Comparison of ENCODE assay signal across 8 mouse cellular contexts in the genomic region with DNA sequence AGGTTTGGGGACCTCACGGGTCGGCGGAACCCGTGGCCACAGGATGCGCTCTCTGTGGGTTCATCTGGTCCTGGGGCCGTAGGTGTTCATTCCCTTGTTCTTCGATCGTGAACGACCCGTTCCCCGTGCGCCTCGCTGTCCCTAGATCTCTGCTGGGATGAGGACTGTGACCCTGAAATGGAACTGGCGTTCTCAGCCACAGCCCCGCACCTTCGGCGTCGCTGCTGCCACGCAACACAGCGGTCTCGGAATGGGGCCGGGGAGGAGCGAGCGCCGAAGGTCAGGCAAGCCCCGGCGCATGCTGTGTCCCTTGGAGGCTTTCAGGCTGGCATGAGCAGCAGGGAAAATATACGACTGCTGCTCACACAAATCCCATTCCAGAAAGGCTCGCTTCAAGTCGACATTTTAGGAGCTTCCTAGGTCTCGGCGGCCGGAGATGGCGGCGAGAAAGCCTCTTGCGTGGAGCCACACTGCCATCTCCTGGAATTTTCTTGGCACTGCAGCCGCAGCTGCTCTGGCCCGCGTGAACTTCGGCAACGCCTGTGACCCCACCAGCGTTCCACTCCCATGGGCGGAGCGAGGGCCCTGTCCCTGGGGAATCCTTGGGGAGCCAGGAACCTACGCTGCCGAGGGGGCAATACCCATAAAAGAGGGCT. TPM values are rescaled to one million over a fixed set of nuclear protein-coding genes. Genes with fewer than 3 reads are reported as not detected.
DNase-seq lines count a peak whose midpoint lies in the region; ATAC-seq and TF ChIP-seq lines count a peak whose summit lies in the region.

Gene Hoxa7, minus strand, starts transcription at position 518 of the 656 bp plus-strand sequence.

- peak; percentile 73 for DNase-seq in heart, postnatal 0 days (ENCODE audit: low spot score)
- DNase-seq in kidney, postnatal 4 days, result peak; percentile 97
- DNase-seq in neural tube, embryonic 11.5 days (ENCODE audit: low spot score), result peak; percentile 93

- peaks cover 100% of the 10 kb centered on the region for H3K27me3 ChIP-seq in E14TG2a.4 (ENCODE audit: insufficient read depth, low read length)
- peaks cover 100% of the 10 kb centered on the region for H3K27me3 ChIP-seq in forebrain, embryonic 13.5 days
- peaks cover 100% of the 10 kb centered on the region for H3K27me3 ChIP-seq in heart, postnatal 0 days (ENCODE audit: control insufficient read depth, insufficient read depth, low read length)
- peaks cover 100% of the 10 kb centered on the region for H3K27me3 ChIP-seq in liver, embryonic 15.5 days
- 0 out of 2 replicates have a peak, but pooled peaks cover 12% of the 10 kb centered on the region for H3K27me3 ChIP-seq in neural tube, embryonic 11.5 days (ENCODE audit: control insufficient read depth, insufficient read depth, low read length)
- peaks cover 90% of the 10 kb centered on the region for H3K27me3 ChIP-seq in stomach, embryonic 16.5 days (ENCODE audit: control insufficient read depth, insufficient read depth, low read length)

- peak; percentile 68 for ATAC-seq in cerebellum, adult (ENCODE audit: insufficient number of reproducible peaks, low FRiP score, low TSS enrichment)
- peak; percentile 61 for ATAC-seq in forebrain, embryonic 13.5 days
- ATAC-seq in heart, postnatal 0 days (ENCODE audit: insufficient read depth, low read depth), result peak; percentile 73
- no peak for ATAC-seq in liver, embryonic 15.5 days (ENCODE audit: insufficient read depth)
- ATAC-seq in neural tube, embryonic 11.5 days (ENCODE audit: insufficient read depth, low FRiP score, low TSS enrichment), result peak; percentile 48
- ATAC-seq in stomach, embryonic 16.5 days (ENCODE audit: insufficient read depth, low FRiP score), result peak; percentile 60; the same call in 1 of the 2 replicates

- no peaks in the 10 kb centered on the region for H3K9me3 ChIP-seq in E14TG2a.4 (ENCODE audit: low read length)
- H3K9me3 ChIP-seq in forebrain, embryonic 13.5 days (replicated peaks), result no peaks in the 10 kb centered on the region
- H3K9me3 ChIP-seq in heart, postnatal 0 days (replicated peaks; ENCODE audit: control insufficient read depth, low read length), result no peaks in the 10 kb centered on the region
- H3K9me3 ChIP-seq in liver, embryonic 15.5 days (replicated peaks), result no peaks in the 10 kb centered on the region
- H3K9me3 ChIP-seq in neural tube, embryonic 11.5 days (ENCODE audit: control insufficient read depth, low read length), result no peaks in the 10 kb centered on the region
- no peaks in the 10 kb centered on the region for H3K9me3 ChIP-seq in stomach, embryonic 16.5 days (replicated peaks; ENCODE audit: control insufficient read depth, low read length)

- WGBS in forebrain, embryonic 13.5 days, result under 1% methylated on average over 46 of the region's 46 CpGs
- WGBS in heart, postnatal 0 days, result 1% methylated on average over 46 of the region's 46 CpGs
- under 1% methylated on average over 46 of the region's 46 CpGs for WGBS in liver, embryonic 15.5 days (ENCODE audit: insufficient replicate concordance)
- WGBS in neural tube, embryonic 11.5 days, result under 1% methylated on average over 46 of the region's 46 CpGs
- WGBS in stomach, embryonic 16.5 days, result 1% methylated on average over 46 of the region's 46 CpGs

- H3K4me1 ChIP-seq in E14TG2a.4 (replicated peaks; ENCODE audit: low read depth, low read length), result peaks cover 51% of the 10 kb centered on the region
- peaks cover 17% of the 10 kb centered on the region for H3K4me1 ChIP-seq in forebrain, embryonic 13.5 days
- H3K4me1 ChIP-seq in heart, postnatal 0 days (ENCODE audit: control insufficient read depth, insufficient read depth), result no peaks in the 10 kb centered on the region
- H3K4me1 ChIP-seq in liver, embryonic 15.5 days (replicated peaks), result peaks cover 19% of the 10 kb centered on the region; the same call in 1 of the 2 replicates
- peaks cover 15% of the 10 kb centered on the region for H3K4me1 ChIP-seq in neural tube, embryonic 11.5 days (ENCODE audit: control insufficient read depth, insufficient read depth, low read length)
- peaks cover 8% of the 10 kb centered on the region; the same call in 1 of the 2 replicates for H3K4me1 ChIP-seq in stomach, embryonic 16.5 days (ENCODE audit: control insufficient read depth, insufficient read depth, low read length)

- peak within 1 kb of the TSS; percentile 52 for H3K9ac ChIP-seq in forebrain, embryonic 13.5 days
- H3K9ac ChIP-seq in heart, postnatal 0 days (replicated peaks; ENCODE audit: low read depth, low read length), result no peak within 1 kb of the TSS
- no peak within 1 kb of the TSS for H3K9ac ChIP-seq in liver, embryonic 15.5 days
- peak within 1 kb of the TSS; percentile 99 for H3K9ac ChIP-seq in neural tube, embryonic 11.5 days (ENCODE audit: low read length)
- H3K9ac ChIP-seq in stomach, embryonic 16.5 days (ENCODE audit: low read length), result peak within 1 kb of the TSS; percentile 82

- TF ChIP-seq CTCF in E14TG2a.4 (conservative IDR thresholded peaks at IDR 0.05; ENCODE audit: low read length), result peak; percentile 98
- peak; percentile 91 for TF ChIP-seq CTCF in heart, postnatal 0 days (IDR thresholded peaks at IDR 0.05; ENCODE audit: low read depth)

- H3K4me3 ChIP-seq in E14TG2a.4 (replicated peaks; ENCODE audit: low read length), result peak within 1 kb of the TSS; percentile 79
- peak within 1 kb of the TSS; percentile 44 for H3K4me3 ChIP-seq in forebrain, embryonic 13.5 days
- peak within 1 kb of the TSS; percentile 49 for H3K4me3 ChIP-seq in heart, postnatal 0 days (ENCODE audit: low read depth, low read length)
- H3K4me3 ChIP-seq in liver, embryonic 15.5 days (replicated peaks), result peak within 1 kb of the TSS; percentile 51
- peak within 1 kb of the TSS; percentile 87 for H3K4me3 ChIP-seq in neural tube, embryonic 11.5 days (ENCODE audit: low read depth, low read length)
- H3K4me3 ChIP-seq in stomach, embryonic 16.5 days (replicated peaks; ENCODE audit: low read length), result peak within 1 kb of the TSS; percentile 69

- TF ChIP-seq EP300 in heart, postnatal 0 days (IDR thresholded peaks at IDR 0.05; ENCODE audit: low read depth), result no peak

- H3K4me2 ChIP-seq in forebrain, embryonic 13.5 days, result peak within 1 kb of the TSS; percentile 72
- peak within 1 kb of the TSS; percentile 70 for H3K4me2 ChIP-seq in heart, postnatal 0 days (ENCODE audit: low read depth, low read length)
- H3K4me2 ChIP-seq in liver, embryonic 15.5 days, result peak within 1 kb of the TSS; percentile 69
- peak within 1 kb of the TSS; percentile 99 for H3K4me2 ChIP-seq in neural tube, embryonic 11.5 days (ENCODE audit: low read depth)
- H3K4me2 ChIP-seq in stomach, embryonic 16.5 days (ENCODE audit: low read depth, low read length), result peak within 1 kb of the TSS; percentile 97

- H3K27ac ChIP-seq in forebrain, embryonic 13.5 days, result no peak within 1 kb of the TSS
- no peak within 1 kb of the TSS for H3K27ac ChIP-seq in heart, postnatal 0 days (ENCODE audit: low read depth)
- H3K27ac ChIP-seq in liver, embryonic 15.5 days (replicated peaks), result no peak within 1 kb of the TSS
- peak within 1 kb of the TSS; percentile 100 for H3K27ac ChIP-seq in neural tube, embryonic 11.5 days (ENCODE audit: low read depth, low read length)
- H3K27ac ChIP-seq in stomach, embryonic 16.5 days (ENCODE audit: low read length), result peak within 1 kb of the TSS; percentile 70

- H3K36me3 ChIP-seq in E14TG2a.4 (ENCODE audit: insufficient read depth, low read length), result no peaks in the 10 kb centered on the region
- no peaks in the 10 kb centered on the region for H3K36me3 ChIP-seq in forebrain, embryonic 13.5 days (ENCODE audit: poor library complexity, severe bottlenecking)
- H3K36me3 ChIP-seq in heart, postnatal 0 days (replicated peaks; ENCODE audit: control insufficient read depth, insufficient read depth, low read length), result no peaks in the 10 kb centered on the region
- no peaks in the 10 kb centered on the region for H3K36me3 ChIP-seq in liver, embryonic 15.5 days (replicated peaks)
- H3K36me3 ChIP-seq in neural tube, embryonic 11.5 days (ENCODE audit: control insufficient read depth, insufficient read depth, low read length), result no peaks in the 10 kb centered on the region
- H3K36me3 ChIP-seq in stomach, embryonic 16.5 days (ENCODE audit: control insufficient read depth, insufficient read depth, low read length), result no peaks in the 10 kb centered on the region

RNA-seq across cellular contexts. Expression of gene Hoxa7, which starts in this region (rescaled TPM):
- polyA plus RNA-seq in forebrain, embryonic 13.5 days (2015; fragmentation: Nextera tagmentation; extraction: Ambion mirVana), result not detected in 2 replicates
- total RNA-seq in heart, postnatal 0 days (2014; rRNA removed; ENCODE audit: low replicate concordance), result not detected in 2 replicates
- polyA plus RNA-seq in heart, postnatal 0 days (2015; fragmentation: Nextera tagmentation; extraction: Ambion mirVana), result 0.07 and 0.38 TPM in 2 replicates
- 0.23 and 0.37 TPM in 2 replicates for polyA plus RNA-seq in liver, embryonic 15.5 days (2015; fragmentation: Nextera tagmentation; extraction: Ambion mirVana)
- 61.2 and 71.3 TPM in 2 replicates for polyA plus RNA-seq in neural tube, embryonic 11.5 days (2014; fragmentation: Nextera tagmentation; extraction: Ambion mirVana)
- polyA plus RNA-seq in stomach, embryonic 16.5 days (2015; fragmentation: Nextera tagmentation; extraction: Ambion mirVana), result 10.8 and 12.3 TPM in 2 replicates

Comparison
In these comparisons a context has a peak if more than half of its experiments do, and no peak if none do; other contexts are left out.
1. Peak in ATAC-seq, H3K4me3 ChIP-seq, H3K9ac ChIP-seq and H3K4me2 ChIP-seq in forebrain, embryonic 13.5 days; RNA of the gene not detected or under 1 TPM.
2. Peak in DNase-seq, ATAC-seq, H3K4me3 ChIP-seq and H3K4me2 ChIP-seq in heart, postnatal 0 days; RNA of the gene not detected or under 1 TPM.
3. H3K27ac ChIP-seq: peak in neural tube, embryonic 11.5 days (single experiment) and stomach, embryonic 16.5 days (single experiment); none in forebrain, embryonic 13.5 days (single experiment), heart, postnatal 0 days (single experiment) and liver, embryonic 15.5 days (single experiment).
4. H3K9ac ChIP-seq: peak in neural tube, embryonic 11.5 days (single experiment) and stomach, embryonic 16.5 days (single experiment); none in heart, postnatal 0 days (single experiment) and liver, embryonic 15.5 days (single experiment).
5. Peak in every context shown above with its lines, with median percentiles within 50 percentile points of each other: H3K4me3 ChIP-seq, H3K4me2 ChIP-seq and DNase-seq.